Mouse (Mus musculus) stomach, embryonic 15.5 days (tissue): ENCODE measurements around the gene Uck1. TPM values are rescaled to one million over a fixed set of nuclear protein-coding genes. Genes with fewer than 3 reads are reported as not detected.
A peak's percentile ranks its signal among the peaks of the same experiment; 100 is the strongest.

Experiments
- ATAC-seq: fragments of 200-750 bp; cut with Nextera tagmentation; 2 replicates; pipeline ENCODE4 v1.8.0; 2017; ENCODE audit warnings: low read depth, moderate number of reproducible peaks, moderate TSS enrichment; ENCODE audit not compliant: insufficient read depth, low FRiP score
- H3K27ac ChIP-seq: fragments of 300-500 bp; sonication (generic); 2 replicates; pipeline ENCODE4 v1.5.1; 2015; ENCODE audit warnings: mild to moderate bottlenecking, inconsistent platforms
- H3K27me3 ChIP-seq: fragments of 300-500 bp; sonication (generic); replicated peaks from 2 replicates; pipeline ENCODE4 v1.6.1; 2015; ENCODE audit warnings: inconsistent platforms
- H3K36me3 ChIP-seq: fragments of 300-500 bp; sonication (generic); 2 replicates; pipeline ENCODE4 v1.6.1; 2015; ENCODE audit warnings: inconsistent platforms
- H3K4me1 ChIP-seq: fragments of 300-500 bp; sonication (generic); 2 replicates; pipeline ENCODE4 v1.6.1; 2015; ENCODE audit warnings: inconsistent platforms
- H3K4me2 ChIP-seq: fragments of 300-500 bp; sonication (generic); 2 replicates; pipeline ENCODE4 v1.6.1; 2015; ENCODE audit warnings: mild to moderate bottlenecking, inconsistent platforms
- H3K4me3 ChIP-seq: fragments of 300-500 bp; sonication (generic); replicated peaks from 2 replicates; pipeline ENCODE4 v1.5.1; 2015; ENCODE audit warnings: inconsistent platforms
- H3K9ac ChIP-seq: fragments of 300-500 bp; sonication (generic); 2 replicates; pipeline ENCODE4 v1.6.1; 2015; ENCODE audit warnings: inconsistent platforms
- H3K9me3 ChIP-seq: fragments of 300-500 bp; sonication (generic); 2 replicates; pipeline ENCODE4 v1.6.1; 2016; ENCODE audit warnings: inconsistent platforms
- whole genome bisulfite sequencing: fragments of 180-500 bp; shearing (Covaris S2); methylation state at CpG from one replicate; pipeline ENCODE4 v1.1.7; 2015; 5-methylcytosine and 5-hydroxymethylcytosine counted together
- polyA plus RNA-seq: library from polyadenylated mRNA; unstranded; fragments of >200 nt; fragmentation: Nextera tagmentation; extraction: Ambion mirVana; gene quantifications from 2 replicates; pipeline ENCODE4 v1.2.1, GENCODE M21; 2015

The Uck1 gene
- polyA plus RNA-seq, 1 experiment from 2014 or later, result 59.6 TPM

GRCm38 (mm10) chr2:32213000-32213399 is 47.0 kb downstream of the Uck1 start:
- no peak overlapping the region for H3K4me3 ChIP-seq
- H3K4me2 ChIP-seq, result no peak overlapping the region
- H3K27ac ChIP-seq, result 0 out of 2 replicates have a peak overlapping the region, but pooled peaks have one; percentile 8
- peaks cover 90% of the 10 kb centered on the region for H3K36me3 ChIP-seq
- no peaks in the 10 kb centered on the region for H3K9me3 ChIP-seq
- ATAC-seq, result no peak
- 63% methylated on average over 10 of the region's 10 CpGs for WGBS
- H3K27me3 ChIP-seq, result no peaks in the 10 kb centered on the region
- H3K4me1 ChIP-seq, result no peaks in the 10 kb centered on the region
- H3K9ac ChIP-seq, result no peak overlapping the region

GRCm38 (mm10) chr2:32211689-32212088 is 48.3 kb downstream of the Uck1 start:
- no peak overlapping the region for H3K27ac ChIP-seq
- H3K27me3 ChIP-seq, result no peaks in the 10 kb centered on the region
- 91% methylated on average over 8 of the region's 8 CpGs for WGBS
- H3K4me2 ChIP-seq, result no peak overlapping the region
- no peak overlapping the region for H3K9ac ChIP-seq
- no peaks in the 10 kb centered on the region for H3K4me1 ChIP-seq
- peaks cover 90% of the 10 kb centered on the region for H3K36me3 ChIP-seq
- ATAC-seq, result no peak
- no peaks in the 10 kb centered on the region for H3K9me3 ChIP-seq
- no peak overlapping the region for H3K4me3 ChIP-seq

GRCm38 (mm10) chr2:32207682-32208081 is 52.3 kb downstream of the Uck1 start:
- H3K4me1 ChIP-seq, result no peaks in the 10 kb centered on the region
- H3K9ac ChIP-seq, result no peak overlapping the region
- H3K4me3 ChIP-seq, result no peak overlapping the region
- H3K9me3 ChIP-seq, result no peaks in the 10 kb centered on the region
- 100% methylated on average over 1 of the region's 1 CpGs for WGBS
- no peak overlapping the region for H3K27ac ChIP-seq
- no peak for ATAC-seq
- H3K36me3 ChIP-seq, result peaks cover 90% of the 10 kb centered on the region
- no peaks in the 10 kb centered on the region for H3K27me3 ChIP-seq
- H3K4me2 ChIP-seq, result no peak overlapping the region

Other genes starting within 250 kb of the Uck1 start
- gene Fam78a, start 175.3 kb downstream of the Uck1 start, polyA plus RNA-seq, result 1.7 and 2.2 TPM in 2 replicates
- 4.4 and 4.8 TPM in 2 replicates for gene Plpp7, start 164.6 kb downstream of the Uck1 start, polyA plus RNA-seq
- 43.7 and 48.2 TPM in 2 replicates for gene Prrc2b, start 109.1 kb downstream of the Uck1 start, polyA plus RNA-seq
- 23.5 and 27.8 TPM in 2 replicates for gene Pomt1, start 23.6 kb downstream of the Uck1 start, polyA plus RNA-seq
- 24.9 and 25.2 TPM in 2 replicates for gene Golga2, start 27.2 kb upstream of the Uck1 start, polyA plus RNA-seq
- 418 and 429 TPM in 2 replicates for gene Swi5, start 27.9 kb upstream of the Uck1 start, polyA plus RNA-seq
- gene Ciz1, start 92.2 kb upstream of the Uck1 start, polyA plus RNA-seq, result 33.8 and 41.6 TPM in 2 replicates
- 12.1 and 12.8 TPM in 2 replicates for gene Dnm1, start 93.2 kb upstream of the Uck1 start, polyA plus RNA-seq
- gene 1110008P14Rik, start 121.8 kb upstream of the Uck1 start, polyA plus RNA-seq, result 36.1 and 42.9 TPM in 2 replicates
- gene Lcn2, start 128.1 kb upstream of the Uck1 start, polyA plus RNA-seq, result 25.1 and 30.7 TPM in 2 replicates
- 28.5 and 31.4 TPM in 2 replicates for gene Ptges2, start 135.7 kb upstream of the Uck1 start, polyA plus RNA-seq
- 5.1 and 5.4 TPM in 2 replicates for gene Naif1, start 190.3 kb upstream of the Uck1 start, polyA plus RNA-seq
- 17.6 and 17.9 TPM in 2 replicates for gene Slc25a25, start 191.3 kb upstream of the Uck1 start, polyA plus RNA-seq